Comparison of ENCODE assay signal across 13 mouse cellular contexts in the genomic region with DNA sequence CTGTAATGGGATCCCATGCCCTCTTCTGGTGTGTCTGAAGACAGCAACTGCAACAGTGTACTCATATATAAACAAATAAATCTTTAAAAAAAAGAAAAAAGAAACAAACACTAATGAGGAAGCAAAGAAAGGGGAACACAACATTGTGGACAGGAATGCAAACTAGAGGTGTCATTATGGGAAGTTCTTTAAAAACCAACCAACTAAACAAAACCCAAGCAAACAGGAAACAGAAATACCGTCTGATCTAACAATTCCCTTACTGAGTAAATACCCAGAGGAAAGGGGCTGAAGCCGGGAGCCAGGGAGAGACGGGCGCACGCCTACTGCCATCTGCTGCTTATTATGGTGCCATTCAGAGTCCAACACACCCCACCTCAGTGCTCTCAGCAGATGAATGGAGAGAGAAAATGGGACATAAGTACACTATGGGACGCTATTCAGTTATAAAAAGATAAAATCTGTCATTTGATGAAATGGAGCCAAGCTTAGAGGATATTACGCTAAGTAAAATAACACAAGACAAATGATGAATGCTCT. TPM values are rescaled to one million over a fixed set of nuclear protein-coding genes. Genes with fewer than 3 reads are reported as not detected.
DNase-seq lines count a peak whose midpoint lies in the region; ATAC-seq lines count a peak whose summit lies in the region.
"Had no signal": no experiment of that assay in that cellular context is flagged by ENCODE, and none has a peak within 500 bp of the region (broad histone marks: within the 10 kb centered on the region; RNA-seq: fewer than 3 reads in every experiment).

No protein-coding gene starts in this region.

- no peaks in the 10 kb centered on the region for H3K9me3 ChIP-seq in liver, embryonic 16.5 days (replicated peaks; ENCODE audit: control insufficient read depth, low read length)
- H3K9me3 ChIP-seq in hindbrain, embryonic 10.5 days = no peaks in the 10 kb centered on the region
- H3K9me3 ChIP-seq: heart, embryonic 13.5 days had no signal

- peaks cover 39% of the 10 kb centered on the region for H3K36me3 ChIP-seq in liver, embryonic 16.5 days (ENCODE audit: control insufficient read depth, insufficient read depth)
- H3K36me3 ChIP-seq in hindbrain, embryonic 10.5 days = peaks cover 82% of the 10 kb centered on the region

- H3K27me3 ChIP-seq in liver, embryonic 16.5 days (ENCODE audit: control insufficient read depth, insufficient read depth, low read depth, low read length) = no peaks in the 10 kb centered on the region
- H3K27me3 ChIP-seq in hindbrain, embryonic 10.5 days (ENCODE audit: insufficient read depth, poor library complexity, severe bottlenecking) = no peaks in the 10 kb centered on the region
- H3K27me3 ChIP-seq: heart, embryonic 13.5 days; Patski had no signal

- H3K9ac ChIP-seq in liver, embryonic 16.5 days (ENCODE audit: low read depth, low read length) = no peak overlapping the region
- H3K9ac ChIP-seq: heart, embryonic 13.5 days had no signal

- H3K4me3 ChIP-seq in liver, embryonic 16.5 days (ENCODE audit: low read depth, low read length) = no peak overlapping the region
- H3K4me3 ChIP-seq in hindbrain, embryonic 10.5 days = no peak overlapping the region
- H3K4me3 ChIP-seq: erythroblast, embryonic 14.5 days; heart, embryonic 13.5 days; myocyte had no signal

- no peak overlapping the region for H3K4me2 ChIP-seq in liver, embryonic 16.5 days (ENCODE audit: low read depth, low read length)
- H3K4me2 ChIP-seq: heart, embryonic 13.5 days had no signal

- H3K4me1 ChIP-seq in liver, embryonic 16.5 days (ENCODE audit: control insufficient read depth, low read depth, low read length) = peaks cover 24% of the 10 kb centered on the region
- H3K4me1 ChIP-seq in hindbrain, embryonic 10.5 days (replicated peaks) = peaks cover 16% of the 10 kb centered on the region

- H3K27ac ChIP-seq in liver, embryonic 16.5 days (ENCODE audit: low read length) = 0 out of 2 replicates have a peak overlapping the region, but pooled peaks have one; percentile 4
- H3K27ac ChIP-seq in hindbrain, embryonic 10.5 days = no peak overlapping the region
- H3K27ac ChIP-seq: heart, embryonic 13.5 days had no signal

- no peak for ATAC-seq in liver, embryonic 16.5 days (ENCODE audit: low read depth)
- ATAC-seq: Patski had no signal

- peak; percentile 54 to 66 for DNase-seq in cerebellum, adult 18-20 months
- DNase-seq in cerebellum, adult 11 months = no peak
- peak; percentile 89 for DNase-seq in right cerebral cortex, adult 18-20 months
- DNase-seq in right cerebral cortex, postnatal 4 days = no peak
- no peak for DNase-seq in ovary, adult 18-20 months (ENCODE audit: low spot score)
- no peak for DNase-seq in hindbrain, embryonic 10.5 days (ENCODE audit: low spot score)
- DNase-seq in lung, postnatal 10 days = no peak
- DNase-seq: lung, postnatal 14 days had no signal

- 77% methylated on average over 7 of the region's 7 CpGs for WGBS in liver, embryonic 16.5 days (ENCODE audit: insufficient replicate concordance)
- WGBS in hindbrain, embryonic 10.5 days = 84% methylated on average over 7 of the region's 7 CpGs

RNA-seq across cellular contexts. Expression of a gene that starts 5.5 kb away (rescaled TPM):
- 61.4 and 63.3 TPM in 2 replicates for polyA plus RNA-seq in liver, embryonic 16.5 days (2015; fragmentation: Nextera tagmentation; extraction: Ambion mirVana)
- polyA plus RNA-seq in hindbrain, embryonic 10.5 days (2016; fragmentation: Nextera tagmentation; extraction: Ambion mirVana) = 60.7 and 61.2 TPM in 2 replicates

RNA-seq across cellular contexts. Expression of a gene that starts 9.2 kb away (rescaled TPM):
- polyA plus RNA-seq in liver, embryonic 16.5 days (2015; fragmentation: Nextera tagmentation; extraction: Ambion mirVana) = 37.0 and 39.9 TPM in 2 replicates
- 213 and 223 TPM in 2 replicates for polyA plus RNA-seq in hindbrain, embryonic 10.5 days (2016; fragmentation: Nextera tagmentation; extraction: Ambion mirVana)

RNA-seq across cellular contexts. Expression of a gene that starts 18.1 kb away (rescaled TPM):
- 34.5 and 37.6 TPM in 2 replicates for polyA plus RNA-seq in liver, embryonic 16.5 days (2015; fragmentation: Nextera tagmentation; extraction: Ambion mirVana)
- 48.5 and 49.7 TPM in 2 replicates for polyA plus RNA-seq in hindbrain, embryonic 10.5 days (2016; fragmentation: Nextera tagmentation; extraction: Ambion mirVana)

RNA-seq across cellular contexts. Expression of a gene that starts 35.3 kb away (rescaled TPM):
- 105 and 107 TPM in 2 replicates for polyA plus RNA-seq in liver, embryonic 16.5 days (2015; fragmentation: Nextera tagmentation; extraction: Ambion mirVana)
- 60.3 and 61.4 TPM in 2 replicates for polyA plus RNA-seq in hindbrain, embryonic 10.5 days (2016; fragmentation: Nextera tagmentation; extraction: Ambion mirVana)

RNA-seq across cellular contexts. Expression of a gene that starts 40.0 kb away (rescaled TPM):
- polyA plus RNA-seq in liver, embryonic 16.5 days (2015; fragmentation: Nextera tagmentation; extraction: Ambion mirVana) = 29.1 and 29.4 TPM in 2 replicates
- 31.0 and 33.0 TPM in 2 replicates for polyA plus RNA-seq in hindbrain, embryonic 10.5 days (2016; fragmentation: Nextera tagmentation; extraction: Ambion mirVana)

Comparison
In these comparisons a context has a peak if more than half of its experiments do, and no peak if none do; other contexts are left out.
1. DNase-seq: peak in cerebellum, adult 18-20 months (2 of 2) and right cerebral cortex, adult 18-20 months (single experiment); none in cerebellum, adult 11 months (single experiment), right cerebral cortex, postnatal 4 days (single experiment), ovary, adult 18-20 months (single experiment), hindbrain, embryonic 10.5 days (single experiment) and lung, postnatal 10 days (single experiment).